In genomic region chr11:114706358-114706757, GRCm38 (mm10) we compare ENCODE assay signal across 36 mouse cellular contexts. TPM values are rescaled to one million over a fixed set of nuclear protein-coding genes. Genes with fewer than 3 reads are reported as not detected.
"Had no signal": no experiment of that assay in that cellular context is flagged by ENCODE, and none has a peak within 500 bp of the region (broad histone marks: within the 10 kb centered on the region; RNA-seq: fewer than 3 reads in every experiment).

No protein-coding gene starts in this region.

- H3K9me3 ChIP-seq: limb, embryonic 10.5 days; limb, embryonic 12.5 days; limb, embryonic 13.5 days; limb, embryonic 15.5 days; liver, embryonic 12.5 days; liver, embryonic 13.5 days; liver, embryonic 15.5 days; lung, embryonic 15.5 days; midbrain, embryonic 10.5 days; midbrain, embryonic 12.5 days; midbrain, embryonic 13.5 days; midbrain, embryonic 15.5 days had no signal

- H3K27me3 ChIP-seq: limb, embryonic 12.5 days; limb, embryonic 13.5 days; limb, embryonic 15.5 days; liver, embryonic 12.5 days; liver, embryonic 13.5 days; liver, embryonic 15.5 days; lung, embryonic 15.5 days; midbrain, embryonic 12.5 days; midbrain, embryonic 13.5 days; midbrain, embryonic 15.5 days had no signal

- H3K9ac ChIP-seq: limb, embryonic 12.5 days; limb, embryonic 13.5 days; limb, embryonic 15.5 days; liver, embryonic 12.5 days; liver, embryonic 13.5 days; liver, embryonic 14.5 days; liver, embryonic 15.5 days; liver, postnatal 0 days; lung, embryonic 14.5 days; lung, embryonic 15.5 days; midbrain, embryonic 12.5 days; midbrain, embryonic 13.5 days; midbrain, embryonic 15.5 days had no signal

- DNase-seq: left cerebral cortex, postnatal 4 days; liver; liver, embryonic 13.5 days; liver, postnatal 0 days; lung, adult 18-20 months; lung, adult 2 months; lung, embryonic 14.5 days; lung, postnatal 10 days; lung, postnatal 14 days; lung, postnatal 36 days; lung, postnatal 4 days; midbrain, embryonic 14.5 days had no signal

- H3K4me3 ChIP-seq: limb, embryonic 10.5 days; limb, embryonic 12.5 days; limb, embryonic 13.5 days; limb, embryonic 15.5 days; liver, embryonic 12.5 days; liver, embryonic 13.5 days; liver, embryonic 15.5 days; lung, embryonic 15.5 days; megakaryocyte, embryonic 14.5 days; midbrain, embryonic 10.5 days; midbrain, embryonic 12.5 days; midbrain, embryonic 13.5 days; midbrain, embryonic 15.5 days; myocyte had no signal

- H3K36me3 ChIP-seq: lung, embryonic 15.5 days; midbrain, embryonic 12.5 days; midbrain, embryonic 15.5 days had no signal

- H3K4me2 ChIP-seq: limb, embryonic 12.5 days; limb, embryonic 13.5 days; limb, embryonic 15.5 days; liver, embryonic 11.5 days; liver, embryonic 12.5 days; liver, embryonic 13.5 days; liver, embryonic 15.5 days; lung, embryonic 14.5 days; lung, embryonic 15.5 days; midbrain, embryonic 11.5 days; midbrain, embryonic 12.5 days; midbrain, embryonic 13.5 days; midbrain, embryonic 15.5 days had no signal

- H3K4me1 ChIP-seq: liver, embryonic 12.5 days; liver, embryonic 13.5 days; liver, embryonic 15.5 days had no signal

- H3K27ac ChIP-seq: limb, embryonic 10.5 days; limb, embryonic 12.5 days; limb, embryonic 13.5 days; limb, embryonic 15.5 days; liver, embryonic 12.5 days; liver, embryonic 13.5 days; liver, embryonic 14.5 days; liver, embryonic 15.5 days; lung, embryonic 15.5 days; macrophage; midbrain, embryonic 10.5 days; midbrain, embryonic 12.5 days; midbrain, embryonic 13.5 days; midbrain, embryonic 15.5 days had no signal

- ATAC-seq: liver, embryonic 12.5 days; liver, postnatal 0 days; lung, postnatal 0 days; midbrain, embryonic 13.5 days; midbrain, embryonic 15.5 days; midbrain, embryonic 16.5 days had no signal

RNA-seq across cellular contexts. Expression of gene Dnaic2, which starts 20.9 kb away (rescaled TPM):
- total RNA-seq: liver, adult 2 months; megakaryocyte progenitor cell, adult 5-6 weeks; megakaryocyte, adult 5-6 weeks; megakaryocyte-erythroid progenitor cell, adult 5-6 weeks; monocyte, adult 5-6 weeks had no signal
- polyA plus RNA-seq: liver, embryonic 11.5 days; liver, embryonic 13.5 days; macrophage had no signal

RNA-seq across cellular contexts. Expression of gene Kif19a, which starts 58.8 kb away (rescaled TPM):
- total RNA-seq: megakaryocyte progenitor cell, adult 5-6 weeks; megakaryocyte-erythroid progenitor cell, adult 5-6 weeks had no signal
- polyA plus RNA-seq: limb, embryonic 10.5 days; limb, embryonic 12.5 days; liver, embryonic 11.5 days; liver, embryonic 12.5 days had no signal
